Mouse (Mus musculus) adrenal gland, postnatal 14 days (tissue): ENCODE measurements at regions not wholly inside any gene's neighbourhood (a gene's known extent, or its start where the extent isn't known, plus 50 kb on each side); places are given as distances from the start of the nearest gene placed in this dataset.

ENCODE experiments used
- DNase-seq: peaks from one replicate; pipeline ENCODE4 v3.0.0; 2021; ENCODE audit warnings: mixed read lengths

GRCm38 (mm10) chr8:15470561-15470960 is 424.7 kb upstream of the BB014433 start:
- no peak for DNase-seq

DNA sequence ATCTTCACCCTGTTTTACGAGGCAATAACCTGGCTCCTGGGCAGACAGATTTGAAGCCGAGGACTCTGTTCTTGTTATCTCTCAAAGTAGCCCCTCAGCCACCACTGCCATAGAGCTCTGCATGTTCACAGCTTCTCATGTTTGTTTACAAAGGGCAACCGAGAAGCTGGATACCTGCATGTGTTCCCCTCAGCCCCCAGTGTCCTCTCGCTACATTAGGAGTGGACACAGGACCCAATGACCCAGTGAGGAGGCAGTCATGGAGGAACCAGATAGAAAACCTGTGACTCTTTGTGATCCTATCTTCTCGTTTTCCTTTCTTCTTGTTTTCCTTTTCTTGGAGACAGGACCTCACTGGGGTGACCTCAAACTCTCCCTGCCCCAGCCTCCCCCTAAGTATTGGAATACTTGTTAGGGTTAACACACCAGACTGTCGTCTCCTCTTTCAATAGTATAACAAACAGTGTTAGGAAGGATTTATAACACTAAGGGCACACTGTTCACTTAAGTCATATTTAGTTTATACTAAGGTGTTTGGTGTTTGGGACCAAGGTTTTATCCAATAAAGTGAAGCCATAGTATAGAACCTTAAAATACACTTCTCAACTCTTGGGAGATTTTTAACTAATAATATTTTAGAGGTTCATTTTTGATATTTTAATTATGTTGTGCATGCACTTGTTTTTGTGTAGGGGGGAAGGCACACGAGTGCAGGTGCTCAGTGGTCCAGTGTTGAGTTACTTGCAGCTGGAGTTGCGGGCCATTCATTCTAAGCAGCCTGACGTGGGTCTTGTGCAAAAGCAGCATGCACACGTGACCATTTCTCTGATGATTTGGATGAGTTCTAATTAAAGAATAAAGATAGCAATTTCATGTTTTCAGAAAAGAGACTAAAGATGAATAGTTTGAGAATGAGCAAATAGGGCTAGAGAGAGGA is 422.9 kb upstream of the BB014433 start:
- no peak for DNase-seq

GRCm38 (mm10) chr8:15438546-15438945 is 392.7 kb upstream of the BB014433 start:
- peak; percentile 53 for DNase-seq

GRCm38 (mm10) chr8:15394722-15395115 is 348.8 kb upstream of the BB014433 start:
- DNase-seq, result peak; percentile 48

DNA sequence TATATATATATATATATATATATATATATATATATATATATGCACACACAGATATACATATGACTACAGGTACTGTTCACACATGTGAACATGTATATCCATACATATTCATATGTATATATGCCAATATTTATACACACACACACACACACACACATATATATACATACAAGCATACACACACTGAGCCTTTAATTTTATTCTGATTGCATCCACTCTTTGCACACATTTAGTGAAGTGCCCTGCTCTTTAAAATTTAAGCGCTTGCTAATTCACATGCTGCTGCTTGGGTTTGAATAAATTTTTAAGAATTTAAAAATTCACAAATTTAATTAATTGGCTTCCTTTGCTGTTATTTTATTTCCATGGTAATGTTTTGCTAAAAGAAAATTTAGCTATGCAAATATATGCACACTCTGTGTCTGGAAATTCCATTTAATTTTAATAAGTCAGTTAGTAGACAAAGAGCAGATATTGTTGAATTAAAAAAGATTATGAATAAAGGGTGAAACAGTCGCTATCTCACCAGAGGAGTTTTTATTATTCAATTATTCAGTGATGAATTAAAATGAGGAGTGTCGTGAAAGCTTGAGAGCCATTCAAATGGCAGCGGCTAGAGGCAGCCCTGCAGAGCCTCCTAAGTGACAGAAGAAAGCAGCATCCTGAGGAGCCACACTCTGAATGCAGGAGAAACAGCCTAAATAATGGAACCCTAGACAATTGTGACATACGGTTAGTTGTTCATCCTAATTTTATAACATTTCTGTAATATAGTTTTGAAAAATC is 348.3 kb upstream of the BB014433 start:
- no peak for DNase-seq

DNA sequence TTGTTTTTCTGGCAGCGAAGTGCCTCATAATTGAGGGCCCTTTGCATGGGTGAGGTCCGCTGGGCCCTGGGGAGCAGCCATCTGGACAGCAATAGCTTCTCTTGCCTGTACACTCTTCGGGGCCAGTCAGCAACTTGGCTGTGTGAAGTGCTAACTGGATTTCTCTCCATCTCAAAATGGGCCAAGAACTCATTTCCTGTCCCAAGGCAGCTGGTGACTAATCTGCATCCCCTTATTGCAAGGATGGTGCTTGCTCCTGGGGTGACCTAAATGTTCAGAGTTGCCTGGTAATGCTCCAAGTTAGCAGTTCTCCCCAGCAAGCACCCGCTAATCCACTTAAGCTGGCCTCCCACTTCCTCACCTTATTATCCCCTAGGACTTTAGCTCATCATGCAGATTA is 346.2 kb upstream of the BB014433 start:
- no peak for DNase-seq

DNA sequence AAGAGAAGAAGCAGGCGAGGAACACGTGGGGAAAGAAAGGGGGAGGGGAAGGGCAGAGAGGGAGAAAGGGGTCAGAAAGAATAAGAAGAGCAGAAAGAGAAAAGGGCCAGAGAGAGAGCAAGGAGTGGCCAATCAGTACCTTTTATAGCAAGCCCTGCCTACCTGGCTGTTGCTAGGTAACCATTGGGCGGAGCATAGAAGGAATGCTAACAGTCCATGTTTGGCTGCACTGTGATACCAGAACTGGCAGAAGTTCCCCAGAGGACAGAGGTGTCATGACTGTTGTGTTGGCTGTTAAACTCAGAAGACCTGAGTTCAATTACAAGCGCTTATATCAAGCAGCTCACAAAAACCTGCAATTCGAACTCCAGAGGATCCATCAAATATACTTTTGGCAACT is 342.9 kb upstream of the BB014433 start:
- no peak for DNase-seq

- DNase-seq, result no peak
Observed at GRCm38 (mm10) chr8:15367063-15367462, 321.2 kb upstream of the BB014433 start.

DNA sequence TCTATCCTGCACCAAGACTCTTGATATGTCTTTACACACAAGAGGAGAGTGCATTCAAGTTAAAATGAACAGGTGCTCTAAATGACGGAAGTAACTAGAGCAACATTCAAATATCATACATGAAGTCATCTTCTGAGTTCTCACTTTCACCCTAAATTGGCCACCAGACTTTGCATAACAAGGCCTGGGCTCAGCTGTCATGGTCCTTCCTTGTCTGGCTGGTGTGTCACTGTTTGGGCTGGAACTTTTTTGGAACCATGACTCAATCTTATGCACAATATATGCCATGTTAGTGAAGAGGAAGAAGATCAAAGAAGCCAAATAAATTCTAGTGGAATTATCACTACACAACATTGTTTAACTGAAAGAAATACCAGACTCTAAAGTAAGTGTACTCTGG is 318.7 kb upstream of the BB014433 start:
- DNase-seq, result no peak

DNA sequence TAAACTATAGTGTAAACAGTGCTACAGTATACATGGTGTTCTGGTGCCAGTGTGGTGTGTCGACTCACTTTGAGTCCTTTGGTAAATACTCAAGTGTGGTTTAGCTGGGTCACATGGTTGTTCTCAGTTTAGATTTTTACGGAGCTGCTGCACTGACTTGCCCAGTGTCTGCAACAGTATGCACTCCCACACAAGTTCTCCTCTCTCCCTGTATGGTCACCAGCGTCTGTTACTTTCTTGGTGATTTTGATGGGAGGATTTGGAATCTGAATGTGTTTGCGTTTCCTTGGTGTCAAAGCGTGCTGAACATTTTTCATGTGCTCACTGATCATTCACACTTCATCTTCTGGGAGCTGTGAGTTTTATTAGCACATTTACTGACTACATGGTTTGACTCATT is 298.3 kb upstream of the BB014433 start:
- DNase-seq, result no peak

GRCm38 (mm10) chr8:15343616-15344015 is 297.7 kb upstream of the BB014433 start:
- no peak for DNase-seq

GRCm38 (mm10) chr8:15334532-15334931 is 288.7 kb upstream of the BB014433 start:
- DNase-seq, result no peak

DNA sequence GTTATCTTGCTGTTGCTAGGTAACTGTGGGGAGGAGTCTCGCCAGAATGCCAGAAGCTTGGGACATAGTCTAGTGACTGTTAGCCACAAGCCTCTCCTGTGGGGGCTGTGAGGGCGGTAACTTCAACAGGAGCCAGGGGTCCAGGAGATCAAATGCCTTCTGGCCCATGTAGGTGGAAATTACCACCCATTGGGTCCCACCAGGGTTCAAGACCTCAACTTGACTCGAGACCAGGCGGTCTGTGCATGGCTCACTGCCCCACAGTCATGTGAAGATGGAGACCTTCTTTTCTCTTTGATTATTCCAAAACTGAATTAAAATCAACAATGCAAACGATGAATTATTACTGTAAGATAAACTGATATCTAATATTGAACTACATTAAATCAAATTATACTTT is 281.4 kb upstream of the BB014433 start:
- DNase-seq, result no peak

GRCm38 (mm10) chr8:15323421-15323820 is 277.5 kb upstream of the BB014433 start:
- DNase-seq, result no peak

GRCm38 (mm10) chr8:15318082-15318816 is 272.4 kb upstream of the BB014433 start:
- no peak for DNase-seq

DNA sequence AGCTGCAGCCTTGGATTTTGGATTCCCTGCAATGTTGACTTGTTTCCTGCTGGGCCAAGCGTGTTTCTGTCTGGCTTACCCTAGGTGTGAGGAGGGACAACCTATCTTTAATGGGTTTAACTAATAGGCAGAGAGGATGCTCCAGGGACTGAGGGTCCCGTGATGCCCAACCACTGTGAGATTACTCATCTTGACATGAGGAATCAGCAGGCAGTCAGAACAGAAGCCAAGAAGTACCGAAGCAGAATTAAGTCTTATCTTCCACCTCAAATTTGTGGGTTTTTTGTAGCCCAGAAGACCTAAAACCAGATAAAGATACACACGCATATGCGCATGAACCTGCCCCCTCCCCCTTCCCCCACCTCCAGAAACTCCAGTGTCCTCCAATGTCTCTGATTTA is 267.6 kb upstream of the BB014433 start:
- no peak for DNase-seq

- no peak for DNase-seq
Observed at GRCm38 (mm10) chr8:15311509-15311908, 265.6 kb upstream of the BB014433 start.

DNA sequence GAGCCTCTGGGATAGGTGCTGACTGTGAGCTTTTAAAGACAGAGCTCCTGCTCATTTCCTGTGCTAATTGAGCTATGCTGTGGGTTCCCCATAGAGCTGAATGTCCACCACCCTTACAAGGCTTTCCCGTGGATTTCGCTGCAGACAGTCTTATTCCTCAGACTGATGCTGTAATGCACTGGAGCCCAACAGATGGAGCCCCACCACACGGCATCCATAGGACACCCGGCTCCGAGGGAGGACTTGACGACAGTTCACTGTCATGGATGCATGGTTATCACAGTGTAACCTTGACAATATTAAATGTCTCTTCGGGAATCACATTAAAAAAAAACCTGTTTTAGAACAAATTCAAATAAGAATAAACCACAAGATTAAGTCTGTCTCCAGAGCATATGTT is 265.2 kb upstream of the BB014433 start:
- DNase-seq, result no peak

DNA sequence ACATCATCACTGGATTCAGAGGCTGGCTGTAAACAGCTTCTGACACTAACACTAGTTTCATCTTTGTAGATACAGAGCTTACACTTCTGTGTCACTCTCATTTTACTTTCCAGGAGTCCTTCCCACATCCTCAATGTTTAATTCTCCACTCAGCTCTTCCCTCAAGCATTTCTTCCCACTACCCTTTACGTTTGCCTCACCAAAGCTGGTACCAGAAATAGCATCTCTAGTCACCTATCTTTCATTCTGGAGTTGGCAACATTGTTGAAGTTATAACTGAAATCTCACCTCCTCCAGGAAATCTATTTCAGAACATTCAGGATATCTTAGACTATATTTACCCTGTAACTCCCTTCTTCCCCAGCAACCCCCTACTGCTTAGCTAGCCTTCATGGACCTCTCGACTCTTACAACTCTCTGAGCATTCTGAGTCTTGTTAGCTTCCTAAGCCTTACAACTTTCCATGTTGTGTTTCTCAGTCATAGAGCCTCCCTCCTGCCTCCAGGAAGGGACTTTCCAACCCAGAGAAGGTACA is 258.3 kb upstream of the BB014433 start:
- no peak for DNase-seq

DNA sequence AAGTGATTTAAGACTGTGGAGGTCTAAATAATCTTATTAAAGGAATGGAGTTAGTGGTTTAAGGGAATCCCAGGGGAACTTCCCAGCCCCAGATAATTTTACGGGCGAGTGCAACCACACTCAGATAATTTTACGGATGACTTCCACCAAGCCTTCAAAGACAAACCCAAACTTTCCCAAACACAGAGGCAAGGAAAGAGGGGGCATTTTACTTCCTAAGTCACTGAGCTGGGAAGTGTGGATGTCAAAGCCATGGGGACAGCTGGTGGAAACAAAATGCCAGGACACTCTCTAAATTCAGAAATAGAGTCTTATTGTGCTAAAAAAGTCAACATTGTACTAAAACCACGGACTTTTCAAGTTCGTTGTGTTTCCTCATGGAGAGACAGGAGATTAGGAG is 227.9 kb upstream of the BB014433 start:
- no peak for DNase-seq

DNA sequence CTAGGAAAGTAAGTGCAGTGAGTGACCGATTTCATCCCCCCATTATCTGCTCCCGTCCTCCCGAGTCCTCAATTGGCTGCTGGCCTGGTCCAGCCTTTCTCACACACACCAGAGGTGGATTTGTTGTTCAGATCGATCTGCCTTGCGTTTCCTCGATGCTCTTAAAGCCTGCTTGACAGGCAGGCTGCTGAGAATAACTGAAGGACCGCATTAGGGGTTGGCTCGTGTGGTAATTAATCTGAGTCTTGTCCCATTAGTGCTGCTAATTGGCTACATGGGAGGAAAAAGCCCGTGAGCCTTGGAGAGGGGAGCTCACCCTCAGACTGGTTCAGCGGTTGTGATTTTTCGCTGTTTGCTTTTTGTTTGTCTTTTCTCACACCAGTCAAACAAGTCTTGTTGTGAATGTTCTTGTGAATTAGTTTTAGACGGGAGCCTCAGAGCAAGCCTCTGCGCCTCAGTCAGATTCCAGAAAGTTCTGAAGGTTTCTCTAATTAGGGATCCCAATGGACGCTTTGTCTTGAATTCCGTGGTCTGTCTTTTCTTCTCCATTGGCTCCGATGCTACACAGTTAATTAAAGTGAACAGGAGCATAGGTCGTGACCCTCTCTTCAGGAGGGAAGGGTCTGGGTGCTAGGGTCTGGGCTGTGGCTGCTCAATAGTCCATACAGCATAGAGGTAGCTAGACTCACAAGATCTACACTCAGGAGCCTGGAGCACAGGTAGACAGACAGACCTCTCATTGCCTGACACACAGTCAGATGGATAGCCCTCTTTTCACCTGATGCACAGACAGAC is 226.1 kb upstream of the BB014433 start:
- DNase-seq, result no peak

GRCm38 (mm10) chr8:15270290-15270689 is 224.4 kb upstream of the BB014433 start:
- DNase-seq, result peak; percentile 81
